Mouse (Mus musculus) lung, postnatal 0 days (tissue): Measurements from ENCODE around the gene Map7.

Source experiments
- CTCF ChIP-seq: IDR thresholded peaks from 2 replicates; pipeline ENCODE4 v1.5.1; 2016; ENCODE audit warnings: antibody characterized with exemption, mild to moderate bottlenecking
- EP300 ChIP-seq: IDR thresholded peaks from 2 replicates; pipeline ENCODE4 v1.6.1; 2016; ENCODE audit warnings: antibody characterized with exemption, mild to moderate bottlenecking, control low read depth

DNA sequence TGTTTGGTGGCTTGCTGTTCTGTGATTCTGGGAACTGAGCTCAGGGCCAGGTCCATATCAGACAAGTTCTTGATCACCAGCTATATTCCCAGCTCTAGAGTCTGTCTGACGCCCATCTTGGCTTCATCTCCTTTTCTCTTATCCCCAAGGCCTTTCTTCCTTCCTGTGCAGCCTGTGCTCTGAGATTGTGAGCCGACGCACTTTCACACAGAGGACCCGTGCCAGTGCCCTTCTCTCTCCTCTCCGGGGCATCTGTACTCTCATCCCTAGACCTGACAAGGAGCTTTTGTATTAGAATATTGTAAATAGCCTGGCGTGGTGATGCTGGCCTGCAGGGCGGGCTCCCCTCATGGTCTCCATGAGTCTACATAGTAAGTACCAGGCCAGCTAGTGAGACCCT, 7.1 kb downstream of the Map7 start:
- TF ChIP-seq EP300 (no peak), CTCF (no peak)
